Mouse (Mus musculus): Measurements from ENCODE around the gene Bloc1s5.

DNA sequence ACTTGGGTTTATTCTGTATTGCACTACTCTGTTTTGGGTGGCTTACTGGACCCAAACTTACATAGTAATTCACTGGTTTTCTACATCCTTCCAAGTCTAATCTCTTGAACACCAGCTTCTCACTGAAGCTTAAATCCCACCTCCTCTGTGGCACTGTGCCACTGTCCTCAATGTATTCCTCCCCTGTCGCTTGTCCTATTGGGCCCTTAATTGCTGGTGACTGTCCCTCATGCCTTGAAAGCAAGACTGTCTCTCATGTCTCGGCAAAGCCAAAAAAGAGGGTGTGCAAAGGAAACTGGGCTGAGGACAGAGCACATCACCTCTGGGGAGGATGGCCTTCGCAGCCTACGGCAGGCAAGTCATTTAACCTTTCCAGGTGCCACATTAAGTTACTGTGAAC, 23.0 kb upstream of the Bloc1s5 start:
- no peak for TF ChIP-seq CTCF (IDR thresholded peaks at IDR 0.05; ENCODE audit: low read depth, low read length)
- TF ChIP-seq POLR2A (IDR thresholded peaks at IDR 0.05; ENCODE audit: extremely low read depth, insufficient read depth, low read length), result no peak
